Mouse (Mus musculus): ENCODE measurements around the gene Eif2b4.
"Not testable (repeated sequence)": the region's sequence is repeated elsewhere in the genome, so short reads cannot be mapped to it uniquely, and the experiment has no call there.

The Eif2b4 gene

DNA sequence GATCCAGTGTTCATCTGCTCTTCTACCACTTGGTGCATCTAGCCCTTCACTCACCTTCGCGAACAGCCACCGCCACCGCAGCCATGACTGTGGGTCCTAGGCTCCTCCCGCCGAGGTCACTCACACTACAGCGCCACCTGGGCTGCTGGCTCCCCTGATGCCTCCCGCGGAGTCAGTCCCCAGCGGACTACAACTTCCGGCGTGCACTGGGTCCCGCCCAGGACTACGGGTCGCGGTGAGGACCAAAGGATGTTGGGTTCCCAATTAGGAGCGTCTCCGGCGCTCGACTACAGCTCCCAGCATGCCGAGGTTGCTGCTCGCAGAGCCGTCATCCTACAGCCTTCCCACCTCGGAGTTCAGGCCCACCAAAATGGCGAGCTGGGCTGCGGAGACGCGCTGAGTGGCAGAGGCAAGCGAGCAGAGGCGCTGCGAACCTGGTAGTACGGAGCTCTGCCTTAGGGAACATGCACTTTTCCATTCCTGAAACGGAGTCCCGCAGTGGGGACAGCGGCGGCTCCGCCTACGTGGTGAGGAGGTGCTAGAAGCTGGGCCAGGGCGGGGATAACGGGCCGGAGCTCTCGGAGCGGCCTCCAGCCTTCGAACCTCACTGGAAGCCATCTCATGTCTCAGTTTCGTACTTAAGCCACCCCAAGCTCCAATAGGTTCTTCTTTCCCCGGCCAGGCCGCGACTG lies at the start of gene Eif2b4, which contains the start of gene Snx17:
Gene Eif2b4, minus strand, starts transcription at position 492 of the 692 bp plus-strand sequence.
Gene Snx17, plus strand, starts transcription at position 289 of the 692 bp plus-strand sequence.
- peak; percentile 98 for DNase-seq (ENCODE audit: low read depth, low spot score)

DNA sequence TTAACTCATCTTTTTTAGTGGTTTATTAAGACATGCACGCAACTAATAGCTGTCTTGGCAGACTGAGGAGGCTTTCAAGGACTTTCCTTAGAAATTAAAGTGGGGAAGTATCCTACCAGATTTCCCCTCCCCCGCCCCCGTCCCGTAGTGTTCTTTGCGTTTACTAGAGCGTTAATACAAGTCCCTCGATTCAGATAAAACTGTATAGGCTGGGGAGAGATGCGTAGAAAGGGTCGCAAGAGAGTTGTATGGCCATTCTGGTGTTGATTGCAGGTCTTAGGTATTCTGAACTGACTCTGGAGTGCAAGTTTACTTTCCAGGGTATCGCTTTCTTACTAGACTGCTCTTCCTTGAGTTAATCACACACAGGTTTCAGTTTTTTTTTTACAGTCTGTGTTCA lies 49.0 kb upstream of the Eif2b4 start:
- DNase-seq (ENCODE audit: low read depth, low spot score), result no peak

DNA sequence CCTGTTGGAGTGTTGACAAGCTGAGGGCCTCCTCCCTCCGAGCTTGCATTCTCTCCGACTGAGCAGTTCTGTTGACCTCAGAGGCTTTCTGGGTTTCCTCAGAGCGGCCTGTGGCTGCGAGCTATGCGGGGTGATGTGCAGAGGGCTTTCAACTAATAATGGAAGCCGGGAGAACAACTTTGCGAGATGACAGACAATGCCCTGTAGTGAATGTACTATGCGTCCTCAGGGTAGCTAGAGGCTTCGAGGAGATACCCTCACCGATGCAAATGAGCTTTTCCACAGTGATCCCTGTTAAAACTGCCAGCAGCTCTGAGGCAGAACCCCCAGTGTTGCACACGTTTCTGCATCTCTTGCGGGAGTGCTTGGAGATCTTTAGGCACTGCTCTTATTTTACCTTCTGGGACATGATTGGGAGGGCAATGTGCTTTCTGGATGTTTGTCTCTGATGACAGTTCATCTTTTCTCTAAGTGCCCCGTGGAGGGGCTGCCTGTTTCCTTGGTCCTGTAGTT lies 48.3 kb upstream of the Eif2b4 start:
- no peak for DNase-seq (ENCODE audit: low read depth, low spot score)

DNA sequence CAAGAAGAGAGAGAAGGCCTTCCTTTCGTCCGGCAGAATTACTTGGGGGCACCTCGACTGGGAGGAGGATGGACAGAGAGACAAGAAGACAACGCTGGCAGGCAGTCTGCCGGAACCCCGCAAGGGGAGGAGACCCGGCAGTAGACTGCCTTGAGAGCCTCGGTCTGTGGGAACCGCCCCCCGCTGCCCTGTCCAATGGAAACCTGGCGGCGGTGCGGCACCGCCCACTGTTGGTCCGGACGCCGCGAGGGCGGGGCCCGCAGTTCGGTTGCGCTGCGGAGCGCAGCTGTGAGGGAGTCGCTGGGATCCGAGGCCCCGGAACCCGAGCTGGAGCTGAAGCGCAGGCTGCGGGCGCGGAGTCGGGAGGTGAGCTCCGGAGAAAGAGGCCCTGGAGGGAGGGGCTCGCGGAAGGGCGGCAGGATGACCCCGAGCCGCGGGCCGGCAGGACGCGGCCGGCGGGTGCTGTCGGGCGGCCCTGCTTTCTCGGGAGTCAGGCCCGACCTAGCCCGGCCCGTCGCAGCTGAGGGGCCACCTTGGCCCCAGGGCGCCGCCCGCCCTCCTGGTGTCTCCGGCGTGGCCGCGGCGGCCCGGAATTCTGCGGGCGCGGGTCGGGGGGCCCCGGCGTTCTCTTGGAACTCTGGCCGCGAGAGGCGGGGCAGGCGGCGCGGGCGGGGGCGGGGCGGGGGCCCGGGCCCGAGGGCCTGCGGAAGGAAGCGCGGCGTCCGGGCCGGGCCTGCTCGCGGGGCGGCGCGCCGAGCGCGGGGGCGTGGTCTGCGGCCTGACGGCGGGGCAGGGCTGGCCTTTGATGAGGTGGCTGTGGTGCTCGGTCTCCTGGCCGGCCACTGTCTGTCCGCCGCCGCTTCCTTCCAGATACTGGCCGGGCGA lies 47.6 kb upstream of the Eif2b4 start, which contains the start of the genes Nrbp1 and Gm9970:
Gene Nrbp1, plus strand, starts transcription at position 228 of the 885 bp plus-strand sequence.
Gene Gm9970, minus strand, starts transcription at position 596 of the 885 bp plus-strand sequence.
- peak; percentile 83 for DNase-seq (ENCODE audit: low read depth, low spot score)

DNA sequence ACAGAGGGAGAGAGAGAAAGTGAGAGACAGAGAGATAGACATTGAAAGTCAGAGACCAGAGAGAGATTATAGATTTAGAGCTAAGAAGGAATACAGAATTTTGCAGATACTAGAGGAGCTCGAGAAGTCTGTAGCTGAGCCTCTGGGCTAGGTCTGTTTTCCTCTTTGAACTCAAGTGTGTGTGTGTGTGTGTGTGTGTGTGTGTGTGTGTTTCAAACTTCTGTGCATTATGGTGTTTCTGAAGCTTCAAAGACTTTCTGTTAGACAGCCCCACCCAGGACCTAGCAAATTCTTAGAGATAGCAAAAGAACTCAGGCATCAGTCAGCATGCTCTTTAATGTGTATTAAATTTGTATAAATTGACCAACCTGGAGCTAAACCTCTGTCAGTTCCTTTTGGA lies 33.4 kb upstream of the Eif2b4 start:
- no peak for DNase-seq (ENCODE audit: low read depth, low spot score)

DNA sequence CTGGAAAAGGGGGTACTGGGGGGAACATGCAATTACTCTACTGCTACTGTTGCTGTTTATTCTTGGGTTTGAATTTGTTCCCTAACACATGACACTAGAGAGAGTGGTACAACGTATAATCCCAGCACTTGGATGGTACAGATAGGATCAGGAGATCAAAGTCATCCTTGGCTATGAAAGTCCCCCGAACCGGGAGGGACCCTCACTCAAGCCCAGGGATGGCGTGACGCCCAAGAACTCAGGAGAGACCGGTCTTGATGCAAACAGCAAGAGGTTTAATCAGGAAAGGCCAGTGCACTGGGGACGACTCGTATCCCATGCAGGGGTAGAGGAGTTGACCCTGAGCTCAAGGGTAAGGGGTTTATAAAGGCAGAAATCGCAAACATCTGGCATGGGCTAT lies 29.5 kb upstream of the Eif2b4 start:
- DNase-seq (ENCODE audit: low read depth, low spot score), result no peak

DNA sequence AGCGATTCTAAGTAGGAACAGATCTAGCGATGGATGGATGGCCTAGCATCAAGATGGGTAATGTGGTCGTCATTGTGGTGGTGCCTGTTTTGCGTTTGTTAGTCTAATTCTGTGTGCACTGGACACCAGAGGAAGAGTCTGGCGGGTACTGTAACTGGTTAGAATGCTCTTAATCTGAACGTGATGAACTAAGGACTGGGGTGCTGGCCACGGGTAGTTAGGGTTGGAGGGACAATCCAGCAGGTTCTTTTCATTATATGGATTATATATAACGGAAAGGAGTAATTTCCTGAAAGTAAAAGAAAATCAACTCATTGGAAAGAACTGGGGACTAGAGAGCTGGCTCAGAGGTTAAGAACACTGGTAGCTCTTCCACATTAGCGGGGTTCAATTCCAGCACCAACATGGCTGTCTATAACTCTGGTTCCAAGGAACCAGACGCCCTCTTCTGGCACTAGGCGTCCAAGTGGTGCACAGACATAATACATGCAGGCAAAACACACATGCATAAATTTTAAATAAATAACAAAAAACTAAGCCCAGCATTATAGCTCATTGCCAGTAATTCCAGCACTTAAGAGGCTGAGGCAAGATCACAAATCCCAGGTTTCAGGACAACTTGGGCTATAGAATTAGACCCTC lies 28.2 kb upstream of the Eif2b4 start:
- DNase-seq (ENCODE audit: low read depth, low spot score), result no peak

DNA sequence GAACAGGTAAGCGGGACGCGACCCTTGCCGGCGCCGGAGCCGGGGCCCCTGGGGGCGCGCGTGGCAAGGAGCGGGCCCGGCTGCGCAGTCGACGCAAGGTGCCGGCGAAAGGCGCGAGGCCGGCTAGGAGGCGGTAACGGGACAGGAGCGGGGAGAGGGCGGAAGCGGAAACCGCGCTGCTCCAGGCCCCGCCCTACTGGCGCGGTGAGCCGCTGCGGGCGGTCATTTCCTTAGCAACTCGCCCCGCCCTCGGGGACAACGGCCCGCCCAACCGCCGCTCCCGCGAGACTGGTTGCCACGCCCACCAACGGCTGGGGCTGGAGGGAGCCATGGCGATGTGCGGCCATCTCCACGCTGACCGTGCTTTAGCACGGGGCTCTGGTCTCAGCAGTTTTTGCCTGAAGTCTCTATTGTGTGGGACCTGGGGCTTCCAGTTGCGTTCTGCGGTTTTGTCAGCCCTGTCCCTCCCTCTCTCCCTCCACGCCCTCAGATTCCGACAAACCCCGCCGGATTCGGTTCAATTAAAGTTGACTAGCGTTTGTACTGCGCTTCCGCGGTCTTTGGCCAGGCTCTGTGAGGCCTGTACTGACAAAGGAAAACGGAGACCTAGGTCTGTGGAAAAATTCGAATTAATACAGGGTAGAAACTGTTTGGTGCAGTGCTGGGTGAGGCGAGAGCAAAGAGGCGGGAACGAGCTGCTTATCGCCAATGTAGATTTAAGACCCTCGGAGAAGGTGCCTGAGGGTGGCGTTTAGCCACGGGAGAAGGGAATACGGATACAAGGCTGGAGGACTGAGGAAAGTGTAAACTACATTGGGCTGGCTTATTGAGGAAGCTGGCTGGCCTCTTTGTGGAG lies 27.4 kb upstream of the Eif2b4 start, which contains the start of gene Ppm1g:
Gene Ppm1g, minus strand, starts transcription at position 240 of the 856 bp plus-strand sequence.
- DNase-seq (ENCODE audit: low read depth, low spot score), result peak; percentile 84

DNA sequence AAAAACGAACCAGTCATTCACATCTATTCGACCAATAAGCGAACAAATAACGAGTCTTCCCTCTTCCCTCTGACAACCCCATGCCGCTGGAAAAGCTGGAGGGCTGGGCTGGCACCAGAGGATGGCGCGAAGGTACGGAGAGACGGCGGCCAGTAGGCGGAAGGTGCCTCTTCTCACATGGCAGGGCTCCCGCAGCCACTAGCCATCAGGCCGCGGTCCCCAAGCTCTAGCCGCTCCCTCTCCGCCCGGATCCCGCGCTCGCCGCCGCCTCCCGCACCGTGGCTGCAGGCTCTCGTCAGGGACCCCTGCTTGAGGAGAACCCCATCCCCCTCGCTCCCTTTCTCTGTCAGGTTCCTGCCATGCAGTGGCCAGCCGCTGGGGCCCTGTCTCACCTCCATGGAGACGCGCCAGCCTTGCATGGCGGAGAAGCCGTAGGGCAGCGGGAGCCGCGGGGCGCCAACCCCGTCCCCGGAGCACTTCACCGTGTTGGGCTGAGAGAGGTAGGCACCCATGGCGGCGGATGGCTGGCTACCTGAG lies 26.7 kb upstream of the Eif2b4 start:
- DNase-seq (ENCODE audit: low read depth, low spot score), result no peak

DNA sequence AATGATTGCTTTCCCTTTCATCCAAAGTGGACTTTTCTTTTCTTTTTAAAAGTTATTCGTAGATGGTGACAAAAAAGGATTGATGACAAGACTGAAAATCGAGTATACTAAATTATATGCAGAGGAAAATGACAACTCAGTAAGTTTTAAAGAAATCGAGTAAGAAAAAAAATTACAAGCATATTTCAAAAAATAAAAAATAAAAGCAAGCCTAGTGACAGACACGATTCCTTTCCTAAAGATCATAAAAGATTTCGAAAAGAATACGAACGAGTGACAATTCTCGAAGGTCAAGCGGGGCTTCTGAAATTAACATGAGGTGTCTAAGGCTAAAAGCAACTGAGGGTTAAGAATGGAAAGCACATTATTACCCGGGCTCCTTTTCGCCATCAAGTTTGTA lies 26.2 kb upstream of the Eif2b4 start:
- DNase-seq (ENCODE audit: low read depth, low spot score), result no peak

DNA sequence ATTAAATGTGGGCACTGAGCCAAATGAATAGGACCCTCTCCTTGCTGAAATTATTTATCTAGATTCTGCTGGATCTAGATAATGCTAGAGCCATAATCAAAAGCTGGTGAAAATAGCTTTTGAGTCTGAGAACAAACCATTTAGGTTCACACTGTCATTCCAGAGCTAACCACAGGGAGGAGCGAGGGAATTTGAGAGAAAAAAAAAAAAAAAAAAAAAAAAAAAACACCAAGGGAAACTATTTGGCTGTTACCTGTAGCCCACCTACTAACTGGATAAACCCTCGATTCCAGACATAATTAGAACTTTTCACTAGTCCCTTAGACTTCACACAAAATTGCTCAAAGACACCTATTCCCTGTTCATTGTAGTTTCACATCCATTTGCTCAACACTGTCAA lies 25.8 kb upstream of the Eif2b4 start:
- no peak for DNase-seq (ENCODE audit: low read depth, low spot score)

DNA sequence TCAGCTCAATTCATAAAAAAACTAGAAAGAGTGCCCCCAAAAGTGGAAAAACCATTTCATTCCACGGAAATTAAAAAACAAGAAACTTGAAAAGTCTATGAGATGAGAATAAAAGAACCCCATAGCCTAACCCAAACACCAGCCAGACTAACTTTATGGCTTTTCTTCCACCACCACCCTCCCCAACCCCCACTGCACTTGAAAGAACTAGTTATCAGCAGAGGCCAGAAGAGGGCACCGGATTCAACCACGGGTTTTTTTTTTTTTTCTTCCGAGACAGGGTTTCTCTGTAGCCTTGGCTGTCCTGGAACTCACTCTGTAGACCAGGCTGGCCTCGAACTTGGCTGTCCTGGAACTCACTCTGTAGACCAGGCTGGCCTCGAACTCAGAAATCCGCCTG lies 25.1 kb upstream of the Eif2b4 start:
- DNase-seq (ENCODE audit: low read depth, low spot score), result no peak

DNA sequence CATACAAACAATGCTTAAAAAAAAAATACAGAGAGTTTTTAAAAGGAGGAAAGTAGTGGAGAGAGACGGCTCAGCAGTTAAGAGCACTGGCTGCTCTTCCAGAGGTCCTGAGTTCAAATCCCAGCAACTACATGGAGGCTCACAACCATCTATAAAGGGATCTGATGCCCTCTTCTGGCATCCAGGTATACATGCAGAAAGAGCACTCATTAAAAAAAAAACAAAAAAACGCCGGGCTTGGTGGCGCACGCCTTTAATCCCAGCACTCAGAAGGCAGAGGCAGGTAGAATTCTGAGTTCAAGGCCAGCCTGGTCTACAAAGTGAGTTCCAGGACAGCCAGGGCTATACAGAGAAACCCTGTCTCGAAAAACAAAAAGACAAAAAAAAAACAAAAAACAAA lies 23.3 kb upstream of the Eif2b4 start:
- not testable (repeated sequence) for DNase-seq (ENCODE audit: low read depth, low spot score)

DNA sequence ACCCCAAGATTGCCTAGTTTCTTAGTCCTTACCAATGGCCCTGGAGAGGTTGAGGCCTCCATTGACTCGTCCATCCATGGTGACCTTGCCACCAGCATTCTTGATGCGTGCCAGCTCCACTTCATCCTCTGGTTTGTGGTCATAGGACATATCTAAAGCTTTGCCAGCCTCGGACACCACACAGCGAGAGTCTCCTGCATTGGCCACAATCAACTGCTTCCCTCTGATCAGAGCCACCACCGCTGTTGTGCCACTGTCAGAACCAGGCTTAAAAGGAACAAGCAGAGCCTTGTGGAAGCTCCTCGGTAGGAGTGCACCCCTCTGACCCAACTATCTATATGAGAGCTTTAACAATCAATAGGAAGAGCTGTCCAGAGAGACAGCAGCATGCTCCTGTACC lies 11.2 kb upstream of the Eif2b4 start:
- DNase-seq (ENCODE audit: low read depth, low spot score), result no peak

DNA sequence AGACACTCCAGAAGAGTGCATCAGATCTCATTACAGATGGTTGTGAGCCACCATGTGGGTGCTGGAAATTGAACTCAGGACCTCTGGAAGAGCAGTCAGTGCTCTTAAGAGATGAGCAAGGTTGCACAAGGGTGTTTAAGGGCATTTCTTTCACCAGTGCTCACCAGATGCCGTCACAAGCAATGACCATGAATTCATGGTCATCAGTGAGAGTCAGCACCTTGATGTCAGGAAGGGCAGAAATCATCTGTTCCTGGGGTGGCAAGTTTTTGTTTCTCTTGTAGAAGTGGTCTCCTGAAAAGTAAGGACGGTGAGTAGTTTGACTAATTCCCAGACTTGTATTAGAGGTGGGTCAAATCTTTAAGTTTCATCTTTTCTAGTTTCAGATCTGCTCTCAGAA lies 10.6 kb upstream of the Eif2b4 start:
- no peak for DNase-seq (ENCODE audit: low read depth, low spot score)

DNA sequence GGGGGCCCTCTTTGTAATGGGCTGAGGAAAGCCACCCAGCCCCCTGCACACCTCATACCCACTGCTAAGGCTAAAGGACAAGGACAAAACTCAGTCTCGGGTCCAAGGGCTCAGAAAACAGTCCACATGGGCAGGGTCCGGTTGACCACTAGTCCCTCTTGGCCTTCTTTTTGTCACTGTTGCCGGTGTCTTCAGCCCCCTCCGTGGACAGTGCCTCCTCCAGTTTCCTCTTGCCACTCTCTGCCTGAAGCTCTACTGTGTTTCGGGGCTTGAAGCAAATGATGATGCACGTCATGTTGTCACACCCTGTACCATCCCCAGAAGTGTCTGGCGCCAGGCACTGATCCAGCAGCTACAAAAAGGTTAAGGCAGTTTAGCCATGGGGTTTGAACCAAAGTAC lies 9.7 kb upstream of the Eif2b4 start:
- no peak for DNase-seq (ENCODE audit: low read depth, low spot score)

DNA sequence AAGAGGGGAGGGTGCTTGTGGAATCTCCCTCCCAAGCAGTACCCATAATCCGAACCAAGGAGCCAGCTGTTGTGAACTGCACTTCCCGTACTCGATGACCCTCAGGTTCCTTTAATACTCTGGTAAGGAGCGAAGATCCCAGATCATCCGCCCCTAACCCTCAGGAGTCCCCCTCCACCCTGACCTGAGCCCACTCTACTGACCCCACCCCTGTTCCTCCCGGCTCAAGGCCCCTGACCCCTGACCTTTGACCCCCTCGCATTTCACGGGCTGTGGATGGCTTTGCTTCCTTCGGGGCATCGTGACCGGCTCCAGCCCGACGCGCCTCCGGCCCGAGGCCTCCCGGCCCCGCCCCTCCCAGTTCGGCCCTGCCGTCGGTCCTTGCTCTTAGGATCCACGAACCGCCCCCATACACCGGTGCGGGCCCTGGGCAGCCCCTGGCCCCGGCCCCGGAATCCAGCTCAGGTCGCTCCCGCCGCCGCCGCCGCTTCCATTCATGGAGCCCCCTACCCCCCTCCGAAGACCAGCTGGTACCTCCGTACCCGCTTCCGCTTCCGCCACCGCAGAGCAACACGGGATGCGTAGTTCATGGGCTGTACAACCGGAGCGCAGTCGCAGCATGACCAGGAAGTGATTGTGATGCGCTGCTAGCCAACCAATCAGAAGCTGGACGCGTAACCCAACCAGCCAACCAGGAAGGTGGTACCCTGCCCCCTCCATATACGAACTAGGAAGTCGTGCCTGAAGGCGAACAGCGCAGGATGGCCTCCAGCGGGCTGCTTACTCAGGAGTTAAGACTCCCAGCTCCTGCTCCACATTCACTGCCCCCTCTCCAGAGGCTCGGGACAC lies 8.7 kb upstream of the Eif2b4 start, which contains the start of gene Zfp513:
Gene Zfp513, minus strand, starts transcription at position 562 of the 849 bp plus-strand sequence.
- peak; percentile 98 for DNase-seq (ENCODE audit: low read depth, low spot score)

DNA sequence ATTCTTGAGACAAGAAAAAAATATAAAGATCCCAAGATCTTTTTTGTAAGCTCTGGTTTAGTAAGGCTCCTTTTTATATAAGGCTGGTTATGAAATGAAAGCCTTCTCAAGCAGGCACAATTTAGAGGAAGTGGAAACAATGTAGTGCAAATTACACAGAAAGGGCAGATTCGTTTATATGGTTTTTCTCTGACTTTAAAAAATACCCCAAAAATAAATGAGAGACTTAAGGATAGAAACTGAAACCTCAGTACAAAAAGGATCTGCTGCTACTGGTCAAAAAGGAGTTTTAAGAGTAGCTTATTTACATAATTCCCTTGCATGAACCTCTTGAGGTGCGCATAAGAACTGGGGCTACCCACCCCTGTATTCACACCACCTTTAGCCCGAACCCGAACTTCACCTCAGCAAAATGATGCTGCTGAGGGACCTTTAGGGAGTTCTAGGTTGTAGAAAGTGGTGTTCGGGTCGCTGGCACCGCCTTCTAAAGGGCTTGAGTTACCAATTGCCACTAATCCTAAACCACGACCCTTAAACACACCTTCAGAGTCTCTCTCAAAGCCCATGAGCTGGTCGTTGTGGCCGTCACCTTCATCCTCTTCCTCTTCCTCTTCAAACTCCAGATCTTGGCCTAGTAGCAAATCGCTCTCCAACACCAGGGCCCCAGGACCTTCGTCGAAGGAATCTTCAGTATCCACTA lies 8.0 kb upstream of the Eif2b4 start:
- DNase-seq (ENCODE audit: low read depth, low spot score), result no peak

DNA sequence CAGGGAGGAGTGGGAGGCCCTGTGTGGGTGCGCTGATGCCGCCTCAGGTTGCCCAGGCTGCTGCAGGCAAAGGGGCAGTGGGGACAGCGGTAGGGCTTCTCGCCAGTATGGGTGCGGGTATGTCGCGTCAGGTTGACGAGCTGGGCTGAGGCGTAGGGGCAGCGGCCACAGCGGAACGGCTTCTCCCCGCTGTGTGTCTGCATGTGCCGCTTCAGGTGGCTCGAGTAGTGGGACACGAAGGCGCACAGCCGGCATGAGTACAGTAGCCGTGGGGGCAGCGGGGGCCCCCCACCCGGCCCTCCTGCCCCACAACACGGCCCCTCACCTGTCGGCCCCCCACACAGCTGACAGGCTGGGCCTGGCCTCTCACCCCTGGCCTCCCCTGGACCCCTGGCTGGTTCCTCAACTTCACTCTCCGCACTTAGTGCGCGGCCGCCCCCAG lies 7.1 kb upstream of the Eif2b4 start:
- no peak for DNase-seq (ENCODE audit: low read depth, low spot score)

Measured in retina, adult 2 months (tissue).